Mouse (Mus musculus) liver, adult (tissue): ENCODE results near the gene Olfr1100.

ENCODE experiments used
- GATA4 ChIP-seq: IDR thresholded peaks from 2 replicates; pipeline ENCODE4 v1.6.1; 2014; ENCODE audit warnings: mild to moderate bottlenecking, low read length; ENCODE audit not compliant: insufficient replicate concordance

The Olfr1100 gene

DNA sequence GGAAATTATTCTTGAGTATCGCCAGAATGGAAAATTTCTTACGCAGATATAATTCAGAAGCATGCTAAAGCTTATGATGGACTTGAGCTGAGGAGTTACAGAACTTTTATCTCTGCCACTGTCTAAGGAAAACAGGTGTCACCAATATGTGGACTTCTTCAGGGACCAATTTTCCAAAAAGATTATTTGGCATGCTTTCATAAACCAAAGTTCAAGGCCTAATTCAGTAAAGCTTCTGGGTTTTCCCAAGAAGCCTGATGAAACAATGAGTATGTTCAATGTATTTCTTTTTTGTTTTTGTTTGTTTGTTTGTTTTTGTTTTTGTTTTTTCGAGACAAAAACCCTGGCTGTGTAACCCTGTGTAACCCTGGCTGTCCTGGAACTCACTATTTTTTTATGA is at the start of gene Olfr1100:
Olfr1100 (minus strand) TSS at position 101 of the 400 bp plus-strand sequence.
- TF ChIP-seq GATA4, result no peak

DNA sequence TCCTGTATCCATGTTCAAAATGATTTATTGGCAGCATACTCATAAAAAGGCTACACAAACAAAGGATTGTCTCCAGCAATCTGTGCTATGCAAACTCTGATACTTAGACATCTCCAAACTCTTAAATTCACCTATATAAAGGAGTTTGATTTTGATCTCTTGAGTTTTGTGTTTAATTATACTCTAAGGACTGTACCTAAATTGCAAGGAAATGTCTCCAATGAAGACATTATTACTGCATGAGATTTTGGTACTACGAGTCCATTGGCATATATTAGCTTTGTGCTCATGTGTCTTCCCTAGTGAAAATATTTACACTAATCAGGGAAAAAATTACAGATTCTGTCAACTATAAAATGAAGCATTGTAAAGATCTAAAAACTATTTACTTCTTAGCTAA is 47.2 kb upstream of the Olfr1100 start, which contains the start of gene Olfr1104:
Olfr1104 (minus strand) TSS at position 101 of the 400 bp plus-strand sequence.
- TF ChIP-seq GATA4, result no peak

DNA sequence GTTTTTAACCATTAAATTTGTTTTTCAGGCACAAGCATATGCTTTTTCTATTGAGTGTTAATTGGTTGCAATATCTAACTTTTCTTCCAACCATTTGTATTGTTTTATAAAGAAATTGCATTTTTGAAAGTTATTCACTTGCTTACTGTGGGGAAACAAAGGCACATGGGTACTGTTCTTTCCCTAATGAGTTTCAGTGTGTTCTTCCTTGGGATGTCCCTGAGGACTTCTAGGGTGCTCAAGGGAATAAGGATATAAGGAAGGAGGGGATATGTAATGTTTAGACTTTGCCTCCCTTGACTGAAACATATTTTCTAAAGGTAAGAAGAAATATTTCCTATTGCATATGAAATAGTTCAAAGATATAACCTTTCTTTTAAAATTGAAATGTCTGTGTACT is 18.3 kb upstream of the Olfr1100 start, which contains the start of gene Olfr1102:
Olfr1102 (plus strand) TSS at position 301 of the 400 bp plus-strand sequence.
- no peak for TF ChIP-seq GATA4

DNA sequence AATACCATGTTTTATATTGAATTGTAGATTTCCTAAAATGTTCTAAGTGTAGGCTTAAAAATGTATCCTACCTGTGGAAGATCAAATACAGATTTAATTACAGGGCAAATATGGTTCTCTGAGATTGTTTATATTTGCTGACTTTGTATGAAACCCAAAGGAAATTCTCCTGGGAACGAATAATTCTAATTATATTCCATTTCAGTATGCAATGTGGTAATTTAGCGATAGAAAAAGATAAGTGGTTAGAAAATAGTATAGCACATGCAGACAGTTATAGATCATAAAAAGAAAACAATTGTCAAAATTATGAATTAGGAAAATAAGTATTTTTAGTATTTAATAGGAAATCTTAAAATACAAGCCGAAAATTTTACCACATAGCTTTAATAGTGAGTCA is 11.4 kb upstream of the Olfr1100 start, which contains the start of gene Olfr1101:
Olfr1101 (minus strand) TSS at position 101 of the 400 bp plus-strand sequence.
- TF ChIP-seq GATA4, result no peak

DNA sequence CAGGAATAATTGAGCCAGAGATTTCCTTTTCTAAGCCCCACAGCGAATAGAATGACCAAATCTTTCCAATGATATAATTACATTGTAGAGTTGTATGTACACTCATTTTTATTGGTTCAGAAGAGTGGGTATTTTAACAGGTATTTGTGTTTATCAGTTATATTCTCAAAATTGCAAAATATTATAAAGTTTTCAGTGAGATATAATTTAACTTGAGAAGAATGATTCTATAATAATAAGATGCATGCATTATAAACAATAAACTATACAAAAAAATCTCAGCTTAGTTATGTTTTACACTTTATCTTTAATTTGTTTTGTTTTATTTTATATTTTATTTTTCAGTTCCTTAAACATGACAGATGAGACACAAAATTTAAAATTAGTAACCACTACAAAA is 19.2 kb downstream of the Olfr1100 start, which contains the start of gene Olfr1099:
Olfr1099 (minus strand) TSS at position 101 of the 400 bp plus-strand sequence.
- TF ChIP-seq GATA4, result no peak

DNA sequence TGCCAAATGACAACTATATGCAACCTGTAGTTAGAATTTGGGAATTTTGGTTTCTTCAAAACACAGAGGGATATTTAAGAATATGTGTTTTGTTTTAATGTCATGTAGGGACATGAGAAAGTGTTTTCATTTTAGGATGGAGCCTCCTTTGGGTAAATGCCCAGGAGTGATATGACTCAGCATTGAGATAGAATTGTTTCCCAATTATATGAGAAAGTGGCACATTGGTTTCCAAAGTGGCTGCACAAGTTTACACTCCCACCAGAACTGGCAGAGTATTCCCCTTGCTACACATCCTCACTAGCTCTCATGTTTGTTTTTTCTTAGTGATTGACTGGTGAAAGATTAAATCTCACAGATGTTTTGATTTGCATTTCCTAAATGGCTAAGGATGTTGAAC is 53.2 kb downstream of the Olfr1100 start:
- TF ChIP-seq GATA4, result no peak
